Mouse (Mus musculus): ENCODE measurements at regions not wholly inside any gene's neighbourhood (a gene's known extent, or its start where the extent isn't known, plus 50 kb on each side); places are given as distances from the start of the nearest gene placed in this dataset.

DNA sequence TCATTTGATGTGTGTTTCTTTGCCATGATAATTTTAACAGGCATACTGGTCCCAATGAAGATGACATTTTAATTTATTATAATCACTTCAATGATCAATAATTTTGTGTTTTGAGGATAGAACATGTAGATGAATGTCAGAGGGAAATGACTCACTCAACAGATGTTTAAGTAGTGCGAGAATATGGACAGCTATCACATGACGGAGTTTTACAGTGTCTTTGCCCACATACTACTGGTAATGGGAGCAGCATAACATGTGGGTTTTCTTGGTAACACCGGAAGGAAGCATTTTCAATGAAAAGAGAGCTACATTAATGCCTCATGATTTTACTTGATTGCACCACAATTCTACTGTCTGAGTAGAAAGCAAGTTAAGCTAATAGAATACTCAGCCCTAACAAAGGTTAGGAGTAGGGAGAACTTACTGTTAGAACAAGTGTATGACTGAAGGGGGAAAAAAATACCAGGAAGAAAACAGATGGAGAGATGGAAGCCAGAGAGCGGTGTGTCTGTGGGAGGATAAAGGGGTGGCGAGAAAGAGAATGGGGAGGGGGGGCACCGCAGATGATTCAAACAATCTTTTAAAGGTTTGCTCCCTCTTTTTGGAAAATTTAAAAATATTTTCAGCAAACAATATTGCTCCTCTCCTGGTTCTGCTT, 142.0 kb upstream of the Dph6 start:
- no peak for TF ChIP-seq ELF1 (IDR thresholded peaks at IDR 0.05; ENCODE audit: low read depth, low read length)
- TF ChIP-seq HCFC1 (IDR thresholded peaks at IDR 0.05; ENCODE audit: low read depth, low read length), result no peak
- no peak for TF ChIP-seq ETS1 (IDR thresholded peaks at IDR 0.05; ENCODE audit: low read depth, low read length)
- no peak for TF ChIP-seq CHD2 (IDR thresholded peaks at IDR 0.05; ENCODE audit: low read length)
- no peak for TF ChIP-seq EP300 (IDR thresholded peaks at IDR 0.05; ENCODE audit: low read depth in 1 of 2, low read length in 2 of 2)
- no peak for TF ChIP-seq USF1 (IDR thresholded peaks at IDR 0.05; ENCODE audit: low read depth, low read length)
- TF ChIP-seq GABPA (IDR thresholded peaks at IDR 0.05; ENCODE audit: low read depth, low read length), result no peak
- no peak for TF ChIP-seq GATA1 (IDR thresholded peaks at IDR 0.05; ENCODE audit: low read depth, low read length)
- no peak for TF ChIP-seq MAFK (IDR thresholded peaks at IDR 0.05; ENCODE audit: borderline replicate concordance, low read depth, low read length)
- TF ChIP-seq USF2 (IDR thresholded peaks at IDR 0.05; ENCODE audit: borderline replicate concordance in 1 of 2, insufficient read depth in 1 of 2, low read depth in 1 of 2, low read length in 2 of 2), result no peak
- TF ChIP-seq ZMIZ1 (IDR thresholded peaks at IDR 0.05; ENCODE audit: low read depth, low read length), result no peak
- TF ChIP-seq KAT2A (conservative IDR thresholded peaks at IDR 0.05; ENCODE audit: low read depth, low read length), result no peak
- TF ChIP-seq MEF2A (IDR thresholded peaks at IDR 0.05; ENCODE audit: extremely low read depth, insufficient replicate concordance, low read depth, low read length, poor library complexity, severe bottlenecking), result no peak
- no peak for TF ChIP-seq MYC (IDR thresholded peaks at IDR 0.05; ENCODE audit: low read depth, low read length)
- TF ChIP-seq POLR2AphosphoS2 (IDR thresholded peaks at IDR 0.05; ENCODE audit: low read length), result no peak
- no peak for TF ChIP-seq BHLHE40 (IDR thresholded peaks at IDR 0.05; ENCODE audit: borderline replicate concordance, low read depth, low read length)
- no peak for TF ChIP-seq ZNF384 (IDR thresholded peaks at IDR 0.05; ENCODE audit: low read depth, low read length)
- no peak for TF ChIP-seq TAL1 (IDR thresholded peaks at IDR 0.05; ENCODE audit: low read length)
- no peak for TF ChIP-seq ZKSCAN1 (IDR thresholded peaks at IDR 0.05; ENCODE audit: low read depth, low read length)
- H3K79me2 ChIP-seq (ENCODE audit: control insufficient read depth, insufficient read depth, low read length, poor library complexity), result no peaks in the 10 kb centered on the region
- H3K4me3 ChIP-seq (ENCODE audit: control insufficient read depth in 1 of 2, insufficient read depth in 1 of 2, low read depth in 2 of 2, low read length in 2 of 2), result no peak overlapping the region
- no peaks in the 10 kb centered on the region for H3K36me3 ChIP-seq (ENCODE audit: control insufficient read depth in 1 of 2, insufficient read depth in 2 of 2, low read length in 2 of 2)
- no peak for DNase-seq (ENCODE audit: low read depth, low spot score)
- no peaks in the 10 kb centered on the region for H3K4me1 ChIP-seq (ENCODE audit: control insufficient read depth in 1 of 2, insufficient read depth in 2 of 2, low read length in 2 of 2)
- no peak overlapping the region for H3K9ac ChIP-seq (ENCODE audit: control insufficient read depth, low read depth, low read length, poor library complexity, severe bottlenecking)
- no peak overlapping the region for H3K27ac ChIP-seq (ENCODE audit: control insufficient read depth, low read depth, low read length)
- no peaks in the 10 kb centered on the region; a peak in 1 of 4 replicates for H3K27me3 ChIP-seq (ENCODE audit: control insufficient read depth in 1 of 2, insufficient read depth in 2 of 2, low read length in 2 of 2)
- no peaks in the 10 kb centered on the region for H3K9me3 ChIP-seq (replicated peaks; ENCODE audit: insufficient read depth, low read length)

DNA sequence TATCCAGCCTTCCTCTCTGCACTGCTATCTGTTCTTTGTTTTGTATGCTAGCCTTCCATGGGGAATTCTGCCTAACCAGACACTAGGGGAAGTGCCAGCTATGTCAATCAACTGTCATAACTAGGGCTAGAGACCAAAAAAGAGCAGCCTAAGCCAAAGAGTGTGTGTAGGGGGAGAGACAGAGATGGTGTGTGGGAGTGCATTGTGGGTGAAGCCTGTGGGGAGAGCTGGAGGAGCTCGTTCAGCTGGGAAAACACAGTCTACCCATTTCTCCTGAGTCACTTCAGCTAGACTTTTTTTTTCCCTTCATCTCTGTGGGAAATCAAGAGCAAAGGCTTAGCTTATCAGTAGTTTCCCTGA, 142.5 kb upstream of the Dph6 start:
- H3K9ac ChIP-seq (ENCODE audit: control insufficient read depth, low read depth, low read length, poor library complexity, severe bottlenecking), result no peak overlapping the region
- no peak for TF ChIP-seq TAL1 (IDR thresholded peaks at IDR 0.05; ENCODE audit: low read length)
- no peak for TF ChIP-seq JUND (IDR thresholded peaks at IDR 0.05; ENCODE audit: low read depth, low read length)
- TF ChIP-seq POLR2A (IDR thresholded peaks at IDR 0.05; ENCODE audit: control insufficient read depth in 1 of 2, insufficient read depth in 1 of 2, low read depth in 1 of 2, low read length in 2 of 2, poor library complexity in 1 of 2), result no peak
- TF ChIP-seq MAZ (IDR thresholded peaks at IDR 0.05; ENCODE audit: low read depth, low read length), result no peak
- no peak overlapping the region for H3K27ac ChIP-seq (ENCODE audit: control insufficient read depth, low read depth, low read length)
- no peaks in the 10 kb centered on the region; a peak in 1 of 4 replicates for H3K27me3 ChIP-seq (ENCODE audit: control insufficient read depth in 1 of 2, insufficient read depth in 2 of 2, low read length in 2 of 2)
- no peaks in the 10 kb centered on the region for H3K36me3 ChIP-seq (ENCODE audit: control insufficient read depth in 1 of 2, insufficient read depth in 2 of 2, low read length in 2 of 2)
- no peaks in the 10 kb centered on the region for H3K4me1 ChIP-seq (ENCODE audit: control insufficient read depth in 1 of 2, insufficient read depth in 2 of 2, low read length in 2 of 2)
- no peaks in the 10 kb centered on the region for H3K9me3 ChIP-seq (replicated peaks; ENCODE audit: insufficient read depth, low read length)
- no peak for DNase-seq (ENCODE audit: low read depth, low spot score)
- H3K79me2 ChIP-seq (ENCODE audit: control insufficient read depth, insufficient read depth, low read length, poor library complexity), result no peaks in the 10 kb centered on the region
- no peak overlapping the region for H3K4me3 ChIP-seq (ENCODE audit: control insufficient read depth in 1 of 2, insufficient read depth in 1 of 2, low read depth in 2 of 2, low read length in 2 of 2)

All from MEL (cell line).